Mouse (Mus musculus): ENCODE results near the gene Ube2cbp. TPM values are rescaled to one million over a fixed set of nuclear protein-coding genes. Genes with fewer than 3 reads are reported as not detected.

Gene Ube2cbp
- polyA plus RNA-seq, 1 experiment from 2014 or later: 6.0 TPM

GRCm38 (mm10) chr9:86355851-86356250 lies 108.9 kb downstream of the Ube2cbp start:
- H3K27me3 ChIP-seq: no peaks in the 10 kb centered on the region
- H3K4me2 ChIP-seq: no peak overlapping the region
- 83% methylated on average over 3 of the region's 3 CpGs for WGBS

GRCm38 (mm10) chr9:86351491-86351890 lies 113.3 kb downstream of the Ube2cbp start:
- H3K9me3 ChIP-seq (replicated peaks): no peaks in the 10 kb centered on the region
- H3K27ac ChIP-seq: no peak overlapping the region
- H3K4me3 ChIP-seq: no peak overlapping the region
- H3K9ac ChIP-seq: no peak overlapping the region
- WGBS: 43% methylated on average over 3 of the region's 3 CpGs
- H3K4me2 ChIP-seq: no peak overlapping the region
- no peaks in the 10 kb centered on the region for H3K4me1 ChIP-seq
- H3K36me3 ChIP-seq (ENCODE audit: poor library complexity, severe bottlenecking): no peaks in the 10 kb centered on the region
- ATAC-seq: no peak
- H3K27me3 ChIP-seq: no peaks in the 10 kb centered on the region

More at GRCm38 (mm10) chr9:86355851-86356250, 108.9 kb downstream of the Ube2cbp start:
- no peaks in the 10 kb centered on the region for H3K9me3 ChIP-seq (replicated peaks)
- no peaks in the 10 kb centered on the region for H3K4me1 ChIP-seq
- no peak overlapping the region for H3K27ac ChIP-seq
- ATAC-seq: no peak
- no peak overlapping the region for H3K9ac ChIP-seq
- H3K4me3 ChIP-seq: no peak overlapping the region
- H3K36me3 ChIP-seq (ENCODE audit: poor library complexity, severe bottlenecking): no peaks in the 10 kb centered on the region

GRCm38 (mm10) chr9:86336792-86337191 lies 128.0 kb downstream of the Ube2cbp start:
- no peaks in the 10 kb centered on the region for H3K9me3 ChIP-seq (replicated peaks)
- H3K4me2 ChIP-seq: no peak overlapping the region
- no peak overlapping the region for H3K27ac ChIP-seq
- no peaks in the 10 kb centered on the region for H3K36me3 ChIP-seq (ENCODE audit: poor library complexity, severe bottlenecking)
- no peak for ATAC-seq
- no peaks in the 10 kb centered on the region for H3K27me3 ChIP-seq
- peaks cover 19% of the 10 kb centered on the region; the same call in 1 of the 2 replicates for H3K4me1 ChIP-seq
- no peak overlapping the region for H3K9ac ChIP-seq
- no peak overlapping the region for H3K4me3 ChIP-seq
- WGBS: 65% methylated on average over 2 of the region's 2 CpGs

GRCm38 (mm10) chr9:86336361-86336760 lies 128.4 kb downstream of the Ube2cbp start:
- WGBS: 73% methylated on average over 3 of the region's 3 CpGs
- no peaks in the 10 kb centered on the region for H3K27me3 ChIP-seq
- H3K9ac ChIP-seq: no peak overlapping the region
- H3K4me2 ChIP-seq: no peak overlapping the region
- no peaks in the 10 kb centered on the region for H3K9me3 ChIP-seq (replicated peaks)
- H3K4me1 ChIP-seq: peaks cover 19% of the 10 kb centered on the region; the same call in 1 of the 2 replicates
- no peak for ATAC-seq
- no peak overlapping the region for H3K4me3 ChIP-seq
- H3K27ac ChIP-seq: no peak overlapping the region
- no peaks in the 10 kb centered on the region for H3K36me3 ChIP-seq (ENCODE audit: poor library complexity, severe bottlenecking)

GRCm38 (mm10) chr9:86335588-86335987 lies 129.2 kb downstream of the Ube2cbp start:
- no peak for ATAC-seq
- H3K36me3 ChIP-seq (ENCODE audit: poor library complexity, severe bottlenecking): no peaks in the 10 kb centered on the region
- 40% methylated on average over 4 of the region's 4 CpGs for WGBS
- no peak overlapping the region for H3K27ac ChIP-seq
- no peak overlapping the region for H3K9ac ChIP-seq
- peaks cover 21% of the 10 kb centered on the region for H3K4me1 ChIP-seq
- no peak overlapping the region for H3K4me3 ChIP-seq
- no peaks in the 10 kb centered on the region for H3K27me3 ChIP-seq
- H3K9me3 ChIP-seq (replicated peaks): no peaks in the 10 kb centered on the region
- H3K4me2 ChIP-seq: no peak overlapping the region

- H3K36me3 ChIP-seq (ENCODE audit: poor library complexity, severe bottlenecking): no peaks in the 10 kb centered on the region
- H3K27me3 ChIP-seq: no peaks in the 10 kb centered on the region
- no peak overlapping the region for H3K9ac ChIP-seq
- no peak overlapping the region for H3K27ac ChIP-seq
- ATAC-seq: no peak
- H3K4me2 ChIP-seq: no peak overlapping the region
- peaks cover 27% of the 10 kb centered on the region for H3K4me1 ChIP-seq
- H3K9me3 ChIP-seq (replicated peaks): no peaks in the 10 kb centered on the region
- 94% methylated on average over 5 of the region's 5 CpGs for WGBS
- H3K4me3 ChIP-seq: no peak overlapping the region
Measured at GRCm38 (mm10) chr9:86334357-86334756, 130.4 kb downstream of the Ube2cbp start.

GRCm38 (mm10) chr9:86330591-86330990 lies 134.2 kb downstream of the Ube2cbp start:
- Histone ChIP-seq H3K4me1 (peaks cover 18% of the 10 kb centered on the region), H3K27me3 (no peaks in the 10 kb centered on the region), H3K9me3 (replicated peaks) (no peaks in the 10 kb centered on the region), H3K4me3 (no peak overlapping the region), H3K36me3 (ENCODE audit: poor library complexity, severe bottlenecking) (no peaks in the 10 kb centered on the region), H3K27ac (no peak overlapping the region), H3K9ac (no peak overlapping the region), H3K4me2 (no peak overlapping the region)
- ATAC-seq: peak; percentile 52; the same call in 1 of the 2 replicates
- 6% methylated on average over 3 of the region's 3 CpGs for WGBS

- Histone ChIP-seq H3K27me3 (no peaks in the 10 kb centered on the region), H3K9ac (no peak overlapping the region), H3K27ac (no peak overlapping the region), H3K4me2 (no peak overlapping the region), H3K4me3 (no peak overlapping the region), H3K36me3 (ENCODE audit: poor library complexity, severe bottlenecking) (no peaks in the 10 kb centered on the region), H3K4me1 (peaks cover 8% of the 10 kb centered on the region), H3K9me3 (replicated peaks) (no peaks in the 10 kb centered on the region)
- 70% methylated on average over 4 of the region's 4 CpGs for WGBS
- ATAC-seq: no peak
Measured at GRCm38 (mm10) chr9:86328270-86328669, 136.5 kb downstream of the Ube2cbp start.

GRCm38 (mm10) chr9:86327341-86327740 lies 137.4 kb downstream of the Ube2cbp start:
- 53% methylated on average over 3 of the region's 3 CpGs for WGBS
- no peak overlapping the region for H3K27ac ChIP-seq
- no peaks in the 10 kb centered on the region for H3K9me3 ChIP-seq (replicated peaks)
- peaks cover 8% of the 10 kb centered on the region for H3K4me1 ChIP-seq
- no peak overlapping the region for H3K4me2 ChIP-seq
- H3K9ac ChIP-seq: no peak overlapping the region
- H3K27me3 ChIP-seq: no peaks in the 10 kb centered on the region
- ATAC-seq: no peak
- H3K4me3 ChIP-seq: no peak overlapping the region
- H3K36me3 ChIP-seq (ENCODE audit: poor library complexity, severe bottlenecking): no peaks in the 10 kb centered on the region

GRCm38 (mm10) chr9:86324772-86325171 lies 140.0 kb downstream of the Ube2cbp start:
- no peak overlapping the region for H3K4me2 ChIP-seq
- no peaks in the 10 kb centered on the region for H3K27me3 ChIP-seq
- H3K9ac ChIP-seq: no peak overlapping the region
- 91% methylated on average over 1 of the region's 1 CpGs for WGBS
- no peaks in the 10 kb centered on the region for H3K9me3 ChIP-seq (replicated peaks)
- H3K27ac ChIP-seq: no peak overlapping the region
- H3K4me3 ChIP-seq: no peak overlapping the region
- no peaks in the 10 kb centered on the region for H3K36me3 ChIP-seq (ENCODE audit: poor library complexity, severe bottlenecking)
- ATAC-seq: no peak
- no peaks in the 10 kb centered on the region for H3K4me1 ChIP-seq

GRCm38 (mm10) chr9:86319516-86320140 lies 145.1 kb downstream of the Ube2cbp start:
- Histone ChIP-seq H3K27ac (no peak overlapping the region), H3K9me3 (replicated peaks) (no peaks in the 10 kb centered on the region), H3K4me1 (0 out of 2 replicates have a peak, but pooled peaks cover 2% of the 10 kb centered on the region), H3K4me2 (no peak overlapping the region), H3K9ac (no peak overlapping the region), H3K36me3 (ENCODE audit: poor library complexity, severe bottlenecking) (no peaks in the 10 kb centered on the region), H3K4me3 (no peak overlapping the region), H3K27me3 (no peaks in the 10 kb centered on the region)
- ATAC-seq: peak; percentile 41; the same call in 1 of the 2 replicates
- WGBS: 31% methylated on average over 6 of the region's 6 CpGs

GRCm38 (mm10) chr9:86315700-86316099 lies 149.1 kb downstream of the Ube2cbp start:
- Histone ChIP-seq H3K27ac (no peak overlapping the region), H3K4me3 (no peak overlapping the region), H3K4me1 (0 out of 2 replicates have a peak, but pooled peaks cover 2% of the 10 kb centered on the region), H3K36me3 (ENCODE audit: poor library complexity, severe bottlenecking) (0 out of 2 replicates have a peak, but pooled peaks cover 4% of the 10 kb centered on the region), H3K27me3 (no peaks in the 10 kb centered on the region), H3K4me2 (no peak overlapping the region), H3K9ac (no peak overlapping the region), H3K9me3 (replicated peaks) (peaks cover 6% of the 10 kb centered on the region)
- no peak for ATAC-seq
- WGBS: 90% methylated on average over 2 of the region's 2 CpGs

- WGBS: 50% methylated on average over 4 of the region's 4 CpGs
- Histone ChIP-seq H3K4me1 (no peaks in the 10 kb centered on the region), H3K9ac (no peak overlapping the region), H3K27ac (no peak overlapping the region), H3K4me3 (no peak overlapping the region), H3K36me3 (ENCODE audit: poor library complexity, severe bottlenecking) (0 out of 2 replicates have a peak, but pooled peaks cover 4% of the 10 kb centered on the region), H3K27me3 (no peaks in the 10 kb centered on the region), H3K9me3 (replicated peaks) (peaks cover 6% of the 10 kb centered on the region), H3K4me2 (no peak overlapping the region)
- no peak for ATAC-seq
Measured at GRCm38 (mm10) chr9:86308616-86309015, 156.1 kb downstream of the Ube2cbp start.
